Mouse (Mus musculus): ENCODE results near the gene Ccdc88a. TPM values are rescaled to one million over a fixed set of nuclear protein-coding genes. Genes with fewer than 3 reads are reported as not detected.

Ccdc88a gene
- polyA plus RNA-seq, 1 experiment = 3.4 TPM

- TF ChIP-seq MAX (IDR thresholded peaks at IDR 0.05) = no peak
- H3K79me2 ChIP-seq (ENCODE audit: control insufficient read depth, insufficient read depth) = no peaks in the 10 kb centered on the region
- H3K79me3 ChIP-seq (ENCODE audit: low read depth) = no peaks in the 10 kb centered on the region
- no peak overlapping the region for H3ac ChIP-seq (ENCODE audit: control insufficient read depth, insufficient read length, low read depth)
- peaks cover 47% of the 10 kb centered on the region for H3K36me3 ChIP-seq (ENCODE audit: control insufficient read depth, insufficient read depth)
- no peak overlapping the region for H3K4me3 ChIP-seq (ENCODE audit: insufficient read depth, poor library complexity, severe bottlenecking)
- no peaks in the 10 kb centered on the region for H3K27me3 ChIP-seq (ENCODE audit: control insufficient read depth, insufficient read depth, insufficient read length)
Measured at GRCm38 (mm10) chr11:29474676-29475075, 101.2 kb downstream of the Ccdc88a start.

- H3K79me2 ChIP-seq (ENCODE audit: control insufficient read depth, insufficient read depth) = no peaks in the 10 kb centered on the region
- H3K36me3 ChIP-seq (ENCODE audit: control insufficient read depth, insufficient read depth) = peaks cover 29% of the 10 kb centered on the region
- H3K4me3 ChIP-seq (ENCODE audit: insufficient read depth, poor library complexity, severe bottlenecking) = no peak overlapping the region
- no peaks in the 10 kb centered on the region for H3K27me3 ChIP-seq (ENCODE audit: control insufficient read depth, insufficient read depth, insufficient read length)
- TF ChIP-seq MAX (IDR thresholded peaks at IDR 0.05) = no peak
- no peak for TF ChIP-seq MYOG (IDR thresholded peaks at IDR 0.05; ENCODE audit: control insufficient read depth, extremely low read depth, insufficient read length)
- TF ChIP-seq FOSL1 (IDR thresholded peaks at IDR 0.05; ENCODE audit: insufficient read depth, low read length, poor library complexity, severe bottlenecking) = no peak
- TF ChIP-seq MYOD1 (IDR thresholded peaks at IDR 0.05; ENCODE audit: control insufficient read depth, insufficient read length, low read depth) = no peak
- no peak for TF ChIP-seq USF1 (IDR thresholded peaks at IDR 0.05; ENCODE audit: low read depth)
- no peak for TF ChIP-seq CTCF (IDR thresholded peaks at IDR 0.05; ENCODE audit: control insufficient read depth, insufficient read depth, insufficient read length)
- TF ChIP-seq CEBPB (IDR thresholded peaks at IDR 0.05; ENCODE audit: low read depth) = no peak
- H3K79me3 ChIP-seq (ENCODE audit: low read depth) = no peaks in the 10 kb centered on the region
- no peak overlapping the region for H3ac ChIP-seq (ENCODE audit: control insufficient read depth, insufficient read length, low read depth)
Measured at GRCm38 (mm10) chr11:29493135-29493534, 119.7 kb downstream of the Ccdc88a start.

- H3ac ChIP-seq (ENCODE audit: control insufficient read depth, insufficient read length, low read depth) = no peak overlapping the region
- no peaks in the 10 kb centered on the region for H3K79me3 ChIP-seq (ENCODE audit: low read depth)
- H3K27me3 ChIP-seq (ENCODE audit: control insufficient read depth, insufficient read depth, insufficient read length) = no peaks in the 10 kb centered on the region
- peaks cover 58% of the 10 kb centered on the region for H3K36me3 ChIP-seq (ENCODE audit: control insufficient read depth, insufficient read depth)
- H3K4me3 ChIP-seq (ENCODE audit: insufficient read depth, poor library complexity, severe bottlenecking) = no peak overlapping the region
- no peak for TF ChIP-seq CEBPB (IDR thresholded peaks at IDR 0.05; ENCODE audit: low read depth)
- no peak for TF ChIP-seq FOSL1 (IDR thresholded peaks at IDR 0.05; ENCODE audit: insufficient read depth, low read length, poor library complexity, severe bottlenecking)
- TF ChIP-seq MYOG (IDR thresholded peaks at IDR 0.05; ENCODE audit: control insufficient read depth, extremely low read depth, insufficient read length) = no peak
- no peak for TF ChIP-seq MYOD1 (IDR thresholded peaks at IDR 0.05; ENCODE audit: control insufficient read depth, insufficient read length, low read depth)
- no peak for TF ChIP-seq MAX (IDR thresholded peaks at IDR 0.05)
- no peak for TF ChIP-seq USF1 (IDR thresholded peaks at IDR 0.05; ENCODE audit: low read depth)
- no peak for TF ChIP-seq CTCF (IDR thresholded peaks at IDR 0.05; ENCODE audit: control insufficient read depth, insufficient read depth, insufficient read length)
- H3K79me2 ChIP-seq (ENCODE audit: control insufficient read depth, insufficient read depth) = no peaks in the 10 kb centered on the region
Measured at GRCm38 (mm10) chr11:29496962-29497361, 123.5 kb downstream of the Ccdc88a start.

- Histone ChIP-seq H3K27me3 (ENCODE audit: control insufficient read depth, insufficient read depth, insufficient read length) (no peaks in the 10 kb centered on the region), H3K36me3 (ENCODE audit: control insufficient read depth, insufficient read depth) (peaks cover 58% of the 10 kb centered on the region), H3K4me3 (ENCODE audit: insufficient read depth, poor library complexity, severe bottlenecking) (no peak overlapping the region), H3ac (ENCODE audit: control insufficient read depth, insufficient read length, low read depth) (no peak overlapping the region), H3K79me2 (ENCODE audit: control insufficient read depth, insufficient read depth) (no peaks in the 10 kb centered on the region), H3K79me3 (ENCODE audit: low read depth) (no peaks in the 10 kb centered on the region)
- no peak for TF ChIP-seq USF1 (IDR thresholded peaks at IDR 0.05; ENCODE audit: low read depth)
- no peak for TF ChIP-seq CEBPB (IDR thresholded peaks at IDR 0.05; ENCODE audit: low read depth)
- no peak for TF ChIP-seq FOSL1 (IDR thresholded peaks at IDR 0.05; ENCODE audit: insufficient read depth, low read length, poor library complexity, severe bottlenecking)
- TF ChIP-seq MYOG (IDR thresholded peaks at IDR 0.05; ENCODE audit: control insufficient read depth, extremely low read depth, insufficient read length) = no peak
- no peak for TF ChIP-seq MYOD1 (IDR thresholded peaks at IDR 0.05; ENCODE audit: control insufficient read depth, insufficient read length, low read depth)
- TF ChIP-seq MAX (IDR thresholded peaks at IDR 0.05) = no peak
- no peak for TF ChIP-seq CTCF (IDR thresholded peaks at IDR 0.05; ENCODE audit: control insufficient read depth, insufficient read depth, insufficient read length)
Measured at GRCm38 (mm10) chr11:29503948-29504893, 130.8 kb downstream of the Ccdc88a start.

- Histone ChIP-seq H3K4me3 (ENCODE audit: insufficient read depth, poor library complexity, severe bottlenecking) (no peak overlapping the region), H3K79me2 (ENCODE audit: control insufficient read depth, insufficient read depth) (no peaks in the 10 kb centered on the region)
- TF ChIP-seq MYOD1 (IDR thresholded peaks at IDR 0.05; ENCODE audit: control insufficient read depth, insufficient read length, low read depth) (no peak), CEBPB (IDR thresholded peaks at IDR 0.05; ENCODE audit: low read depth) (no peak), MYOG (IDR thresholded peaks at IDR 0.05; ENCODE audit: control insufficient read depth, extremely low read depth, insufficient read length) (no peak), CTCF (IDR thresholded peaks at IDR 0.05; ENCODE audit: control insufficient read depth, insufficient read depth, insufficient read length) (no peak), USF1 (IDR thresholded peaks at IDR 0.05; ENCODE audit: low read depth) (no peak), FOSL1 (IDR thresholded peaks at IDR 0.05; ENCODE audit: insufficient read depth, low read length, poor library complexity, severe bottlenecking) (no peak), MAX (IDR thresholded peaks at IDR 0.05) (no peak)
Measured at GRCm38 (mm10) chr11:29504899-29505625, 131.6 kb downstream of the Ccdc88a start.

More at GRCm38 (mm10) chr11:29504899-29505625, 131.6 kb downstream of the Ccdc88a start:
- Histone ChIP-seq H3K36me3 (ENCODE audit: control insufficient read depth, insufficient read depth) (peaks cover 57% of the 10 kb centered on the region), H3K79me3 (ENCODE audit: low read depth) (no peaks in the 10 kb centered on the region), H3ac (ENCODE audit: control insufficient read depth, insufficient read length, low read depth) (no peak overlapping the region), H3K27me3 (ENCODE audit: control insufficient read depth, insufficient read depth, insufficient read length) (no peaks in the 10 kb centered on the region)

Measured in C2C12 (cell line).